Mouse (Mus musculus) MEL (cell line): Measurements from ENCODE around the gene Hs3st3b1. TPM values are rescaled to one million over a fixed set of nuclear protein-coding genes. Genes with fewer than 3 reads are reported as not detected.

Experiments
- DNase-seq: peaks from one replicate; pipeline ENCODE4 v3.0.0; 2011; ENCODE audit warnings: low read depth, low spot score
- H3K27ac ChIP-seq: 2 replicates; pipeline ENCODE4 v1.5.1; 2012; ENCODE audit warnings: low read depth, mild to moderate bottlenecking, control low read depth, low read length, moderate library complexity; ENCODE audit not compliant: control insufficient read depth
- H3K27me3 ChIP-seq, 2 experiments: fragments of 150-350 bp in 1 of 2; sonication (generic) in 1 of 2; 2 replicates each; pipeline ENCODE4 v1.6.1; 2012; ENCODE audit warnings: low read length in 2 of 2, mild to moderate bottlenecking in 2 of 2, improper control_type of control experiment in 1 of 2, moderate library complexity in 1 of 2; ENCODE audit not compliant: insufficient read depth in 2 of 2, control insufficient read depth in 1 of 2
- H3K36me3 ChIP-seq, 2 experiments: 2 replicates each; pipeline ENCODE4 v1.6.1; 2012 to 2014; ENCODE audit warnings: low read length in 2 of 2, improper control_type of control experiment in 1 of 2, inconsistent platforms in 1 of 2, mild to moderate bottlenecking in 1 of 2; ENCODE audit not compliant: insufficient read depth in 2 of 2, control insufficient read depth in 1 of 2
- H3K4me1 ChIP-seq, 2 experiments: fragments of 150-350 bp in 1 of 2; sonication (generic) in 1 of 2; 2 replicates each; pipeline ENCODE4 v1.6.1; 2012; ENCODE audit warnings: low read length in 2 of 2, improper control_type of control experiment in 1 of 2, mild to moderate bottlenecking in 1 of 2; ENCODE audit not compliant: insufficient read depth in 2 of 2, control insufficient read depth in 1 of 2
- H3K4me3 ChIP-seq, 2 experiments: fragments of 150-350 bp in 1 of 2; sonication (generic) in 1 of 2; 2 replicates each; pipeline ENCODE4 v1.5.1; 2012; ENCODE audit warnings: low read depth in 2 of 2, low read length in 2 of 2, mild to moderate bottlenecking in 2 of 2, moderate library complexity in 2 of 2, control low read depth in 1 of 2, improper control_type of control experiment in 1 of 2; ENCODE audit not compliant: control insufficient read depth in 1 of 2, insufficient read depth in 1 of 2
- H3K79me2 ChIP-seq: 2 replicates; pipeline ENCODE4 v1.6.1; 2012; ENCODE audit warnings: mild to moderate bottlenecking, low read length, moderate library complexity; ENCODE audit not compliant: control insufficient read depth, poor library complexity, insufficient read depth
- H3K9ac ChIP-seq: 2 replicates; pipeline ENCODE4 v1.6.1; 2012; ENCODE audit warnings: low read depth, mild to moderate bottlenecking, control low read depth, low read length, moderate library complexity; ENCODE audit not compliant: control insufficient read depth, poor library complexity, severe bottlenecking
- H3K9me3 ChIP-seq: fragments of 150-350 bp; sonication (generic); replicated peaks from 2 replicates; pipeline ENCODE4 v1.6.1; 2012; ENCODE audit warnings: mild to moderate bottlenecking, low read length, improper control_type of control experiment, moderate library complexity; ENCODE audit not compliant: insufficient read depth
- BHLHE40 ChIP-seq: IDR thresholded peaks from 2 replicates; pipeline ENCODE4 v1.6.1; 2012; ENCODE audit warnings: low read depth, mild to moderate bottlenecking, inconsistent platforms, low read length, improper control_type of control experiment, borderline replicate concordance
- CHD1 ChIP-seq: IDR thresholded peaks from 2 replicates; pipeline ENCODE4 v1.6.1; 2012; ENCODE audit warnings: low read depth, mild to moderate bottlenecking, inconsistent platforms, low read length, improper control_type of control experiment
- E2F4 ChIP-seq: IDR thresholded peaks from 2 replicates; pipeline ENCODE4 v1.6.1; 2011; ENCODE audit warnings: low read depth, low read length, improper control_type of control experiment, borderline replicate concordance
- ELF1 ChIP-seq: IDR thresholded peaks from 2 replicates; pipeline ENCODE4 v1.6.1; 2014; ENCODE audit warnings: low read depth, mild to moderate bottlenecking, inconsistent platforms, low read length, improper control_type of control experiment, moderate library complexity
- GATA1 ChIP-seq: IDR thresholded peaks from 2 replicates; pipeline ENCODE4 v1.6.1; 2011; ENCODE audit warnings: low read depth, low read length, improper control_type of control experiment
- JUND ChIP-seq: IDR thresholded peaks from 2 replicates; pipeline ENCODE4 v1.6.1; 2011; ENCODE audit warnings: low read depth, mild to moderate bottlenecking, improper control_type of control experiment, low read length
- MAFK ChIP-seq: IDR thresholded peaks from 2 replicates; pipeline ENCODE4 v1.6.1; 2011; ENCODE audit warnings: low read depth, mild to moderate bottlenecking, low read length, improper control_type of control experiment, borderline replicate concordance
- MAX ChIP-seq: IDR thresholded peaks from 2 replicates; pipeline ENCODE4 v1.6.1; 2011; ENCODE audit warnings: low read length, improper control_type of control experiment
- MXI1 ChIP-seq: IDR thresholded peaks from 2 replicates; pipeline ENCODE4 v1.6.1; 2011; ENCODE audit warnings: mild to moderate bottlenecking, low read depth, low read length, improper control_type of control experiment
- MYB ChIP-seq: IDR thresholded peaks from 2 replicates; pipeline ENCODE4 v1.6.1; 2011; ENCODE audit warnings: mild to moderate bottlenecking, low read depth, low read length, improper control_type of control experiment
- MYC ChIP-seq: IDR thresholded peaks from 2 replicates; pipeline ENCODE4 v1.6.1; 2011; ENCODE audit warnings: low read depth, mild to moderate bottlenecking, low read length, improper control_type of control experiment, moderate library complexity
- NELFE ChIP-seq: IDR thresholded peaks from 2 replicates; pipeline ENCODE4 v1.6.1; 2011; ENCODE audit warnings: low read depth, low read length, improper control_type of control experiment
- POLR2AphosphoS2 ChIP-seq: IDR thresholded peaks from 2 replicates; pipeline ENCODE4 v1.6.1; 2011; ENCODE audit warnings: low read length, improper control_type of control experiment
- RAD21 ChIP-seq: IDR thresholded peaks from 2 replicates; pipeline ENCODE4 v1.6.1; 2011; ENCODE audit warnings: mild to moderate bottlenecking, low read depth, low read length, improper control_type of control experiment
- RCOR1 ChIP-seq: IDR thresholded peaks from 2 replicates; pipeline ENCODE4 v1.6.1; 2012; ENCODE audit warnings: low read depth, mild to moderate bottlenecking, inconsistent platforms, low read length, improper control_type of control experiment
- SMC3 ChIP-seq: IDR thresholded peaks from 2 replicates; pipeline ENCODE4 v1.6.1; 2011; ENCODE audit warnings: low read depth, low read length, improper control_type of control experiment
- TCF12 ChIP-seq: IDR thresholded peaks from 2 replicates; pipeline ENCODE4 v1.6.1; 2014; ENCODE audit warnings: low read depth, mild to moderate bottlenecking, inconsistent platforms, low read length, improper control_type of control experiment, moderate library complexity
- UBTF ChIP-seq: IDR thresholded peaks from 2 replicates; pipeline ENCODE4 v1.6.1; 2012; ENCODE audit warnings: low read depth, mild to moderate bottlenecking, inconsistent platforms, low read length, improper control_type of control experiment, moderate library complexity, borderline replicate concordance; ENCODE audit not compliant: insufficient read depth
- USF2 ChIP-seq, 2 experiments: IDR thresholded peaks; 2 replicates each; pipeline ENCODE4 v1.6.1; 2011 to 2012; ENCODE audit warnings: improper control_type of control experiment in 2 of 2, low read length in 2 of 2, borderline replicate concordance in 1 of 2, inconsistent platforms in 1 of 2, low read depth in 1 of 2, mild to moderate bottlenecking in 1 of 2; ENCODE audit not compliant: insufficient read depth in 1 of 2
- ZC3H11A ChIP-seq: IDR thresholded peaks from 2 replicates; pipeline ENCODE4 v1.6.1; 2012; ENCODE audit warnings: low read depth, mild to moderate bottlenecking, inconsistent platforms, low read length, improper control_type of control experiment
- polyA plus RNA-seq, 2 experiments: library from polyadenylated mRNA; stranded (reverse) in 1 of 2; unstranded in 1 of 2; fragments of >175 nt in 1 of 2; fragments of >200 nt in 1 of 2; gene quantifications; 2 replicates each; pipeline versions ENCODE4 v1.2.1 to v1.2.4; 2012; ENCODE audit warnings: low replicate concordance in 2 of 2, low read depth in 1 of 2; ENCODE audit not compliant: insufficient read length in 2 of 2, insufficient read depth in 1 of 2, missing spikeins in 1 of 2
- total RNA-seq: library from RNA; depleted of rRNA; stranded (reverse); fragments of 300-350 nt; gene quantifications from 2 replicates; pipeline ENCODE4 v1.2.3, GENCODE M21; 2012

Hs3st3b1 gene
- total and polyA plus RNA-seq, 3 experiments, result not detected

- Histone ChIP-seq H3K27me3 (no peaks in the 10 kb centered on the region), H3K36me3 (no peaks in the 10 kb centered on the region), H3K4me1 (no peaks in the 10 kb centered on the region), H3K4me3 (no peak overlapping the region), H3K27ac (no peak overlapping the region), H3K79me2 (no peaks in the 10 kb centered on the region), H3K9ac (no peak overlapping the region), H3K9me3 (no peaks in the 10 kb centered on the region)
- no peak for TF ChIP-seq GATA1
- TF ChIP-seq NELFE, result no peak
- TF ChIP-seq JUND, result no peak
- TF ChIP-seq ELF1, result no peak
- no peak for TF ChIP-seq MYC
- no peak for TF ChIP-seq MAX
- no peak for TF ChIP-seq USF2 (IDR thresholded peaks at IDR 0.05; ENCODE audit: borderline replicate concordance in 1 of 2, insufficient read depth in 1 of 2, low read depth in 1 of 2, low read length in 2 of 2)
- TF ChIP-seq CHD1, result no peak
- TF ChIP-seq POLR2AphosphoS2, result no peak
- no peak for TF ChIP-seq ZC3H11A
- no peak for TF ChIP-seq TCF12
- TF ChIP-seq SMC3, result no peak
- no peak for TF ChIP-seq MXI1
- TF ChIP-seq BHLHE40, result no peak
- TF ChIP-seq RCOR1, result no peak
- TF ChIP-seq MAFK, result no peak
- no peak for DNase-seq
Observed at GRCm38 (mm10) chr11:63893557-63893956, 28.5 kb downstream of the Hs3st3b1 start.

GRCm38 (mm10) chr11:63891479-63892020, 30.5 kb downstream of the Hs3st3b1 start:
- no peaks in the 10 kb centered on the region for H3K27me3 ChIP-seq
- no peak for TF ChIP-seq SMC3
- TF ChIP-seq UBTF, result no peak
- TF ChIP-seq RAD21, result no peak
- TF ChIP-seq MYB, result no peak
- no peak for TF ChIP-seq BHLHE40
- no peak for TF ChIP-seq ZC3H11A
- TF ChIP-seq E2F4, result no peak
- no peak for DNase-seq
- no peaks in the 10 kb centered on the region for H3K36me3 ChIP-seq
- no peaks in the 10 kb centered on the region for H3K9me3 ChIP-seq
- H3K27ac ChIP-seq, result no peak overlapping the region
- H3K4me1 ChIP-seq, result no peaks in the 10 kb centered on the region
- H3K79me2 ChIP-seq, result no peaks in the 10 kb centered on the region
- no peak overlapping the region for H3K9ac ChIP-seq
- no peak overlapping the region for H3K4me3 ChIP-seq
